Mouse (Mus musculus) ES-E14 (cell line): ENCODE data around the gene Med27. TPM values are rescaled to one million over a fixed set of nuclear protein-coding genes. Genes with fewer than 3 reads are reported as not detected.

Experiments used
- DNase-seq: peaks from one replicate; pipeline ENCODE4 v3.0.0-alpha.2; 2013; ENCODE audit warnings: low read depth, low spot score
- H3K27ac ChIP-seq: 2 replicates; pipeline ENCODE4 v1.5.1; 2012; ENCODE audit warnings: low read depth, mild to moderate bottlenecking, low read length, moderate library complexity, mixed read lengths; ENCODE audit not compliant: poor library complexity, insufficient read depth, severe bottlenecking
- H3K36me3 ChIP-seq: 2 replicates; pipeline ENCODE4 v1.6.1; 2012; ENCODE audit warnings: mild to moderate bottlenecking, low read length, moderate library complexity, mixed read lengths; ENCODE audit not compliant: control insufficient read depth, poor library complexity, insufficient read depth, severe bottlenecking
- H3K4me1 ChIP-seq, 2 experiments: fragments of 150-350 bp in 1 of 2; sonication (generic) in 1 of 2; 2 replicates each; pipeline ENCODE4 v1.6.1; 2012; ENCODE audit warnings: low read length in 2 of 2, mild to moderate bottlenecking in 1 of 2, mixed read lengths in 1 of 2; ENCODE audit not compliant: control insufficient read depth in 2 of 2, insufficient read depth in 2 of 2, poor library complexity in 1 of 2
- H3K4me3 ChIP-seq, 2 experiments: fragments of 150-350 bp in 1 of 2; sonication (generic) in 1 of 2; 2 replicates each; pipeline ENCODE4 v1.5.1; 2012; ENCODE audit warnings: low read length in 2 of 2, low read depth in 1 of 2, mild to moderate bottlenecking in 1 of 2, mixed read lengths in 1 of 2; ENCODE audit not compliant: insufficient read depth in 1 of 2, poor library complexity in 1 of 2, severe bottlenecking in 1 of 2
- H3K9ac ChIP-seq: 2 replicates; pipeline ENCODE4 v1.6.1; 2012; ENCODE audit warnings: low read depth, mild to moderate bottlenecking, low read length, mixed read lengths; ENCODE audit not compliant: poor library complexity, insufficient read depth, severe bottlenecking
- H3K9me3 ChIP-seq: fragments of 150-350 bp; sonication (generic); 2 replicates; pipeline ENCODE4 v1.6.1; 2012; ENCODE audit warnings: low read depth, mild to moderate bottlenecking, low read length; ENCODE audit not compliant: control insufficient read depth, insufficient read depth
- CHD2 ChIP-seq: IDR thresholded peaks from 2 replicates; pipeline ENCODE4 v1.6.1; 2014; ENCODE audit warnings: mild to moderate bottlenecking, low read depth, low read length, inconsistent platforms
- HCFC1 ChIP-seq: IDR thresholded peaks from 2 replicates; pipeline ENCODE4 v1.6.1; 2012; ENCODE audit warnings: low read length, inconsistent platforms, borderline replicate concordance; ENCODE audit not compliant: insufficient read depth
- MAFK ChIP-seq: IDR thresholded peaks from 2 replicates; pipeline ENCODE4 v1.6.1; 2014; ENCODE audit warnings: mild to moderate bottlenecking, low read depth, low read length, inconsistent platforms; ENCODE audit not compliant: insufficient read depth
- ZC3H11A ChIP-seq: IDR thresholded peaks from 2 replicates; pipeline ENCODE4 v1.6.1; 2012; ENCODE audit warnings: low read depth, mild to moderate bottlenecking, inconsistent platforms, low read length, borderline replicate concordance
- ZNF384 ChIP-seq: IDR thresholded peaks from 2 replicates; pipeline ENCODE4 v1.6.1; 2012; ENCODE audit warnings: low read depth, low read length, inconsistent platforms
- in situ Hi-C, 2 experiments: fragments of 600-800 bp; cut with MboI; formaldehyde crosslinking; loops; one replicate each; pipeline ENCODE4 v1.15.1; 2025; ENCODE audit warnings: low sequenced_read_pairs in 2 of 2, inconsistent platforms in 1 of 2; ENCODE audit not compliant: unreplicated experiment in 2 of 2
- total RNA-seq: library from RNA; depleted of rRNA; stranded (reverse); fragments of 300-350 nt; gene quantifications from 2 replicates; pipeline ENCODE4 v1.2.3, GENCODE M21; 2012

Med27 gene
- total RNA-seq, 1 experiment: 25.6 TPM

- TF ChIP-seq MAFK (no peak), CHD2 (no peak), ZC3H11A (no peak), ZNF384 (no peak), HCFC1 (no peak)
- in situ Hi-C loops: no loop called here
- H3K27ac ChIP-seq: no peak overlapping the region
Observed at GRCm38 (mm10) chr2:29358696-29359375, 12.2 kb downstream of the Med27 start.

GRCm38 (mm10) chr2:29360956-29361355, 14.3 kb downstream of the Med27 start:
- TF ChIP-seq ZNF384: no peak
- no peak for TF ChIP-seq ZC3H11A
- no peak for TF ChIP-seq MAFK
- no peak for TF ChIP-seq HCFC1
- TF ChIP-seq CHD2: no peak
- no peaks in the 10 kb centered on the region for H3K36me3 ChIP-seq
- no peak for DNase-seq
- no peak overlapping the region for H3K27ac ChIP-seq
- no peak overlapping the region for H3K4me3 ChIP-seq
- H3K9me3 ChIP-seq: no peaks in the 10 kb centered on the region
- in situ Hi-C loops: no loop called here
- H3K9ac ChIP-seq: no peak overlapping the region
- no peaks in the 10 kb centered on the region; a peak in 1 of 4 replicates for H3K4me1 ChIP-seq

More at GRCm38 (mm10) chr2:29358696-29359375, 12.2 kb downstream of the Med27 start:
- no peak overlapping the region for H3K9ac ChIP-seq
- no peak for DNase-seq
- H3K9me3 ChIP-seq: no peaks in the 10 kb centered on the region
- H3K36me3 ChIP-seq: no peaks in the 10 kb centered on the region; the same call in 1 of the 2 replicates
- H3K4me3 ChIP-seq: no peak overlapping the region
- no peaks in the 10 kb centered on the region; a peak in 1 of 4 replicates for H3K4me1 ChIP-seq

- H3K27ac ChIP-seq: no peak overlapping the region
Observed at GRCm38 (mm10) chr2:29365000-29365695, 18.5 kb downstream of the Med27 start.

GRCm38 (mm10) chr2:29368730-29369129, 22.1 kb downstream of the Med27 start:
- H3K9ac ChIP-seq: no peak overlapping the region
- H3K36me3 ChIP-seq: no peaks in the 10 kb centered on the region
- DNase-seq: peak; percentile 15
- H3K4me3 ChIP-seq: no peak overlapping the region
- in situ Hi-C loops: no loop called here
- H3K27ac ChIP-seq: no peak overlapping the region
- H3K9me3 ChIP-seq: no peaks in the 10 kb centered on the region
- peaks cover 2 to 3% of the 10 kb centered on the region in 2 experiments; a peak in 2 of 4 replicates for H3K4me1 ChIP-seq
- TF ChIP-seq MAFK (no peak), HCFC1 (no peak), ZNF384 (no peak), CHD2 (no peak), ZC3H11A (no peak)

More at GRCm38 (mm10) chr2:29365000-29365695, 18.5 kb downstream of the Med27 start:
- TF ChIP-seq CHD2: no peak
- no peak for TF ChIP-seq ZC3H11A
- no peak for TF ChIP-seq HCFC1
- no peak for TF ChIP-seq MAFK
- TF ChIP-seq ZNF384: no peak
- Histone ChIP-seq H3K9ac (no peak overlapping the region), H3K9me3 (no peaks in the 10 kb centered on the region), H3K4me3 (no peak overlapping the region), H3K36me3 (no peaks in the 10 kb centered on the region), H3K4me1 (peaks cover 2 to 3% of the 10 kb centered on the region in 2 experiments; a peak in 2 of 4 replicates)
- in situ Hi-C loops: no loop called here
- DNase-seq: no peak
